Mouse (Mus musculus) ES-E14 (cell line): ENCODE results near the gene Aebp1. TPM values are rescaled to one million over a fixed set of nuclear protein-coding genes. Genes with fewer than 3 reads are reported as not detected.

Experiments used
- DNase-seq: peaks from one replicate; pipeline ENCODE4 v3.0.0-alpha.2; 2013; ENCODE audit warnings: low read depth, low spot score
- H3K27ac ChIP-seq: 2 replicates; pipeline ENCODE4 v1.5.1; 2012; ENCODE audit warnings: low read depth, mild to moderate bottlenecking, low read length, moderate library complexity, mixed read lengths; ENCODE audit not compliant: poor library complexity, insufficient read depth, severe bottlenecking
- H3K36me3 ChIP-seq: 2 replicates; pipeline ENCODE4 v1.6.1; 2012; ENCODE audit warnings: mild to moderate bottlenecking, low read length, moderate library complexity, mixed read lengths; ENCODE audit not compliant: control insufficient read depth, poor library complexity, insufficient read depth, severe bottlenecking
- H3K4me1 ChIP-seq, 2 experiments: fragments of 150-350 bp in 1 of 2; sonication (generic) in 1 of 2; 2 replicates each; pipeline ENCODE4 v1.6.1; 2012; ENCODE audit warnings: low read length in 2 of 2, mild to moderate bottlenecking in 1 of 2, mixed read lengths in 1 of 2; ENCODE audit not compliant: control insufficient read depth in 2 of 2, insufficient read depth in 2 of 2, poor library complexity in 1 of 2
- H3K4me3 ChIP-seq, 2 experiments: fragments of 150-350 bp in 1 of 2; sonication (generic) in 1 of 2; 2 replicates each; pipeline ENCODE4 v1.5.1; 2012; ENCODE audit warnings: low read length in 2 of 2, low read depth in 1 of 2, mild to moderate bottlenecking in 1 of 2, mixed read lengths in 1 of 2; ENCODE audit not compliant: insufficient read depth in 1 of 2, poor library complexity in 1 of 2, severe bottlenecking in 1 of 2
- H3K9ac ChIP-seq: 2 replicates; pipeline ENCODE4 v1.6.1; 2012; ENCODE audit warnings: low read depth, mild to moderate bottlenecking, low read length, mixed read lengths; ENCODE audit not compliant: poor library complexity, insufficient read depth, severe bottlenecking
- H3K9me3 ChIP-seq: fragments of 150-350 bp; sonication (generic); 2 replicates; pipeline ENCODE4 v1.6.1; 2012; ENCODE audit warnings: low read depth, mild to moderate bottlenecking, low read length; ENCODE audit not compliant: control insufficient read depth, insufficient read depth
- CHD2 ChIP-seq: IDR thresholded peaks from 2 replicates; pipeline ENCODE4 v1.6.1; 2014; ENCODE audit warnings: mild to moderate bottlenecking, low read depth, low read length, inconsistent platforms
- HCFC1 ChIP-seq: IDR thresholded peaks from 2 replicates; pipeline ENCODE4 v1.6.1; 2012; ENCODE audit warnings: low read length, inconsistent platforms, borderline replicate concordance; ENCODE audit not compliant: insufficient read depth
- MAFK ChIP-seq: IDR thresholded peaks from 2 replicates; pipeline ENCODE4 v1.6.1; 2014; ENCODE audit warnings: mild to moderate bottlenecking, low read depth, low read length, inconsistent platforms; ENCODE audit not compliant: insufficient read depth
- ZC3H11A ChIP-seq: IDR thresholded peaks from 2 replicates; pipeline ENCODE4 v1.6.1; 2012; ENCODE audit warnings: low read depth, mild to moderate bottlenecking, inconsistent platforms, low read length, borderline replicate concordance
- ZNF384 ChIP-seq: IDR thresholded peaks from 2 replicates; pipeline ENCODE4 v1.6.1; 2012; ENCODE audit warnings: low read depth, low read length, inconsistent platforms
- in situ Hi-C, 2 experiments: fragments of 600-800 bp; cut with MboI; formaldehyde crosslinking; loops; one replicate each; pipeline ENCODE4 v1.15.1; 2025; ENCODE audit warnings: low sequenced_read_pairs in 2 of 2, inconsistent platforms in 1 of 2; ENCODE audit not compliant: unreplicated experiment in 2 of 2
- total RNA-seq: library from RNA; depleted of rRNA; stranded (reverse); fragments of 300-350 nt; gene quantifications from 2 replicates; pipeline ENCODE4 v1.2.3, GENCODE M21; 2012

Gene Aebp1
- total RNA-seq, 1 experiment: 14.5 TPM

DNA sequence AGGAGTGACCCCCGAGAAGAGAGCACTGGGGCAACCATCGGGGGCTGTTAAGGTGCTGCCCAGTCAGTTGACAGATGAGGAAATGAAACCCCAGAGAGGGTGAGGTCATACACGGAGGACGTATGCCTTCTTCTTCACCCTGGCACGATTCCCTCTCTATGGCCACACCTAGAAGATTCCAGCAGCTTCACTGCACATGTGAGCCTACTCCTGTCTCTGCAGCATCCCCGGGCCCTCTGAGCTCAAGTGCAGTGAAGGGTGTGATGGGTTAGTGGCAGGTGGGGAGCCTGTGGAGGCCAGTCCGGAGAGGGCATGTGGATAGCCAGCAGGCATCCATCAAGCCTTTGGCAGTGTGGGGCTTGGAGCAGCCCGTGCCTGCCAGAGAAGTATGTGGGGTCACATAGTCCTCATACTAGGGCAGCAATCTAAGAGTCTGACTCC lies 30.4 kb downstream of the Aebp1 start:
- DNase-seq: no peak

DNA sequence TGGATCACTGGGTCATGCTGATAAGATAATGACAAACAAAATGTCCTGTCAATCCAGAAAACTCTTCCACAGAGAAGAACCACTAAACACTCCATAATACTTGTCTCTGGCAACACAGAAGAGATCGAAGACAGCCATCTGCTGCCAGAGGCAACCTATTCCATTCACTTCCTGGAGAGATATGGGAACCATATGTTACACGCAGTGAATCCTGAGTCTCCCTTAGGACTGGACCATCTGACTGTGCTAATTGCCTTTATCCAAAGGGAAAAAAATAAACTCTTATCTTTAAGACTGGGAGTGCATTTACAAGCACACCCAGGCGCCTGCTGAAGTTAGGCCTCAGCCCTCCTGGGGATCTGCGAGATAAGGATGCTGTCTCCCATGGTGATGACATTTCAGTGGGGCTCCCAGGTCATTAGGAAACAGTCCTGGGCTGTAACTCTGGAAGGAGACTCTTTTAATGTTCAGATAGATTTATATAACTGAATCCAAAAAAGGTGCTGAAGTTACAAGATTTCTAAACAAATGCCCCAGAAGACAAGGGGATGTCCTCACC lies 31.1 kb downstream of the Aebp1 start:
- no peak overlapping the region for H3K9ac ChIP-seq
- no peak for DNase-seq
- H3K9me3 ChIP-seq: no peaks in the 10 kb centered on the region
- H3K27ac ChIP-seq: no peak overlapping the region
- H3K4me1 ChIP-seq: peaks cover 0 to 14% of the 10 kb centered on the region in 2 experiments; a peak in 2 of 4 replicates
- in situ Hi-C loops: no loop called here
- H3K36me3 ChIP-seq: no peaks in the 10 kb centered on the region
- TF ChIP-seq ZNF384: no peak
- no peak for TF ChIP-seq MAFK
- TF ChIP-seq HCFC1: no peak
- H3K4me3 ChIP-seq: no peak overlapping the region

More for the DNA sequence above, 30.4 kb downstream of the Aebp1 start:
- TF ChIP-seq HCFC1: no peak
- TF ChIP-seq MAFK: no peak
- TF ChIP-seq ZNF384: no peak
- no peak for TF ChIP-seq ZC3H11A
- TF ChIP-seq CHD2: no peak
- H3K36me3 ChIP-seq: no peaks in the 10 kb centered on the region
- no peaks in the 10 kb centered on the region for H3K9me3 ChIP-seq
- no peak overlapping the region for H3K4me3 ChIP-seq
- H3K27ac ChIP-seq: no peak overlapping the region
- in situ Hi-C loops: no loop called here
- peaks cover 0 to 8% of the 10 kb centered on the region in 2 experiments; a peak in 2 of 4 replicates for H3K4me1 ChIP-seq
- H3K9ac ChIP-seq: no peak overlapping the region

DNA sequence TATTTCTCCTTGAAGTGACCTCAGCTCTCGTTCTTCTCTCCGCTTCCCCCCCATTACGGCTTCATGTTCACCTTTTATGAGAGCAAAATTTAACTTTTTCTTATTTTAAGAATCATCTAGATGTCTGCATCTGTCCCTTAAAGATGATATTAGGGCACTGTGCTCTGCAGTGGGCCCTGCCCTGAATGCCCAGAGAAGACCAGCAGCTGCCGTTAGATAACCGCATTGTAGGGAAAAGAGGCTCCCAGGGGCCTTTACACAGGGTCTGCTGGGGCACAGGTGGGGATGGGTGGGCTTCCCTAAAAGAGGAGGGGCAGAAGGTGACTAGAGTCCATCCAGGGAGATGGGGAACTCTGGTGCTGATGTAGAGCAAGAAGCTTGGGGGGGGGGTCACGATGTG lies 32.1 kb downstream of the Aebp1 start:
- no peak overlapping the region for H3K27ac ChIP-seq
- no peak overlapping the region for H3K4me3 ChIP-seq
- peaks cover 3 to 23% of the 10 kb centered on the region in 2 experiments; a peak in 3 of 4 replicates for H3K4me1 ChIP-seq
- H3K9me3 ChIP-seq: no peaks in the 10 kb centered on the region
- no peak overlapping the region for H3K9ac ChIP-seq
- H3K36me3 ChIP-seq: no peaks in the 10 kb centered on the region
- no peak for DNase-seq
- TF ChIP-seq ZC3H11A (no peak), MAFK (no peak), ZNF384 (no peak)
- in situ Hi-C loops: no loop called here

DNA sequence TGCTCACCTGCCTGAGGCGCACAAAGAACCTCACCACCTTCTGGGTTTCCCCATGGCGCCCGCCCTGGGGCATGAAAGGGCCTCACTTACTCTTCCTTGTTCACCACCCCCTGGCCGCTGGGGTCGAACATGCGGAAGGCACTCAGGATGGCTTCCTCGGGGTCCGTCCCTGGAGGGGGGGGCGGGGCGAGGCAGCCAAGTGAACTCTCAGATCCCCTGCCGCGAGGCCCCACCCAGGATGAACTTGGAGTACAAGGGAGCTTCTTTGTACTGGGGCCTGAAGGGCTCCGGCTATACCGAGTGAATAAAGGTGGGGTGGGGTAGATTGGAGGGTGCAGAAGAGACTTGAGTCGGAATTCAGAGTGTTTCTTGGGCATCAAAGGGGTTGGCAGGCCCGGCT lies 35.5 kb downstream of the Aebp1 start:
- DNase-seq: no peak
- peak overlapping the region; percentile 32 to 55; a peak in 3 of 4 replicates for H3K4me3 ChIP-seq
- TF ChIP-seq HCFC1 (no peak), ZNF384 (no peak), MAFK (no peak), ZC3H11A (no peak), CHD2 (no peak)
- H3K4me1 ChIP-seq: peaks cover 3 to 34% of the 10 kb centered on the region in 2 experiments; a peak in 3 of 4 replicates
- H3K27ac ChIP-seq: no peak overlapping the region
- H3K9ac ChIP-seq: peak overlapping the region; percentile 4; the same call in 1 of the 2 replicates
- H3K36me3 ChIP-seq: no peaks in the 10 kb centered on the region
- H3K9me3 ChIP-seq: no peaks in the 10 kb centered on the region
- in situ Hi-C loops: no loop called here

DNA sequence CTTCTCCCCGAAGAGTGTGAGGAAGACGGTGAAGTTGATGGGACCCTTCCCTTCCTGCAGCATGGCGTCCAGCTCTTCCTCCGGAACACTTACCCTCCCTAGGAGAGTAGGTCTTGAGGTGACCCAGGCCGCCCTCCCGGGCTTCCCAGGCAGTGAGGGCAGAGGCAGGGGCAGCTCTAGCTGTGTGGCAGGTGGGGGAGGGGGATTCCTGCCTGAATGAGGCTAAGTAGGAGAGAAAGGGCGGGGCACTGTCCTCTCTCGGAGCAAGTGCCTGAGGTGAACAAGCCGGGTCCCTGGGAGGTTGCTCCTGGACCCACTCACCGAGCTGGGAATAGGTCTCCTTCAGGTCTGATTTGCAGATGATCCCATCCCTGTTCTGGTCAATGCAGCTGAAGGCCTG lies 36.1 kb downstream of the Aebp1 start:
- H3K4me1 ChIP-seq: peaks cover 3 to 38% of the 10 kb centered on the region in 2 experiments; a peak in 3 of 4 replicates
- H3K4me3 ChIP-seq: peak overlapping the region; percentile 32 to 55
- peak overlapping the region; percentile 4 for H3K9ac ChIP-seq
- H3K36me3 ChIP-seq: no peaks in the 10 kb centered on the region
- in situ Hi-C loops: no loop called here
- TF ChIP-seq ZNF384: no peak
- no peak for TF ChIP-seq CHD2
- TF ChIP-seq ZC3H11A: no peak
- no peak for TF ChIP-seq MAFK
- no peak for TF ChIP-seq HCFC1
- no peak for DNase-seq
- no peaks in the 10 kb centered on the region for H3K9me3 ChIP-seq
- H3K27ac ChIP-seq: no peak overlapping the region
